Mouse (Mus musculus) forebrain, postnatal 0 days (tissue): ENCODE measurements around the gene Anxa3. TPM values are rescaled to one million over a fixed set of nuclear protein-coding genes. Genes with fewer than 3 reads are reported as not detected.
A peak's percentile ranks its signal among the peaks of the same experiment; 100 is the strongest.

Source experiments
- ATAC-seq: fragments of 200-750 bp; cut with Nextera tagmentation; 2 replicates; pipeline ENCODE4 v1.8.0; 2017; ENCODE audit warnings: mild to moderate bottlenecking, moderate library complexity
- DNase-seq: peaks from one replicate; pipeline ENCODE4 v3.0.0-alpha.2; 2015
- H3K27ac ChIP-seq: fragments of 300-500 bp; sonication (generic); 2 replicates; pipeline ENCODE4 v1.5.1; 2014; ENCODE audit warnings: low read depth, mild to moderate bottlenecking, antibody characterized with exemption, low read length, moderate library complexity, mixed read lengths
- H3K27me3 ChIP-seq: fragments of 300-500 bp; sonication (generic); 2 replicates; pipeline ENCODE4 v1.6.1; 2014; ENCODE audit warnings: mild to moderate bottlenecking, low read length, mixed read lengths; ENCODE audit not compliant: insufficient read depth
- H3K36me3 ChIP-seq: fragments of 300-500 bp; sonication (generic); 2 replicates; pipeline ENCODE4 v1.6.1; 2014; ENCODE audit warnings: mild to moderate bottlenecking, moderate library complexity; ENCODE audit not compliant: insufficient read depth
- H3K4me1 ChIP-seq: fragments of 300-500 bp; sonication (generic); 2 replicates; pipeline ENCODE4 v1.6.1; 2014; ENCODE audit warnings: antibody characterized with exemption; ENCODE audit not compliant: insufficient read depth
- H3K4me2 ChIP-seq: fragments of 300-500 bp; sonication (generic); 2 replicates; pipeline ENCODE4 v1.6.1; 2014; ENCODE audit warnings: low read depth, mild to moderate bottlenecking, moderate library complexity
- H3K4me3 ChIP-seq: fragments of 300-500 bp; sonication (generic); 2 replicates; pipeline ENCODE4 v1.5.1; 2014; ENCODE audit warnings: low read depth, low read length, mixed read lengths
- H3K9ac ChIP-seq: fragments of 300-500 bp; sonication (generic); 2 replicates; pipeline ENCODE4 v1.6.1; 2014; ENCODE audit warnings: mild to moderate bottlenecking
- H3K9me3 ChIP-seq: fragments of 300-500 bp; sonication (generic); 2 replicates; pipeline ENCODE4 v1.6.1; 2016; ENCODE audit warnings: low read length
- CTCF ChIP-seq: sonication (generic); IDR thresholded peaks from 2 replicates; pipeline ENCODE4 v1.5.1; 2016; ENCODE audit warnings: antibody characterized with exemption, control low read depth, low read depth
- WGBS: fragments of 180-500 bp; shearing (Covaris S2); extraction: QIAGEN DNeasy Blood & Tissue Kit; methylation state at CpG from one replicate; pipeline ENCODE4 v1.1.7; 2014; 5-methylcytosine and 5-hydroxymethylcytosine counted together
- polyA plus RNA-seq: library from polyadenylated mRNA; unstranded; fragments of >200 nt; fragmentation: Nextera tagmentation; extraction: Ambion mirVana; gene quantifications from 2 replicates; pipeline ENCODE4 v1.2.1, GENCODE M21; 2015
- total RNA-seq: library from RNA; depleted of rRNA; stranded (reverse); fragments of >200 nt; gene quantifications from 2 replicates; pipeline ENCODE4 v1.2.3, GENCODE M21; 2014; rRNA removed

The Anxa3 gene
- total RNA-seq (25.9 and 31.7 TPM in 2 replicates), polyA plus RNA-seq (13.5 and 18.0 TPM in 2 replicates)

GRCm38 (mm10) chr5:96792936-96793718 lies at the start of gene Anxa3:
Gene Anxa3, plus strand, starts transcription at chr5:96793339.
- Histone ChIP-seq H3K27ac (no peak within 1 kb of the TSS), H3K4me3 (peak within 1 kb of the TSS; percentile 29), H3K4me1 (no peaks in the 10 kb centered on the region), H3K9ac (peak within 1 kb of the TSS; percentile 33; the same call in 1 of the 2 replicates), H3K4me2 (peak within 1 kb of the TSS; percentile 60), H3K9me3 (no peaks in the 10 kb centered on the region), H3K27me3 (no peaks in the 10 kb centered on the region; the same call in 1 of the 2 replicates), H3K36me3 (no peaks in the 10 kb centered on the region)
- 13% methylated on average over 24 of the region's 26 CpGs for WGBS
- DNase-seq = no peak
- no peak for TF ChIP-seq CTCF
- peak; percentile 44 for ATAC-seq

- WGBS = 45% methylated on average over 8 of the region's 8 CpGs
- H3K4me2 ChIP-seq = no peak overlapping the region
- H3K9ac ChIP-seq = no peak overlapping the region
- no peaks in the 10 kb centered on the region for H3K4me1 ChIP-seq
- H3K9me3 ChIP-seq = no peaks in the 10 kb centered on the region
- H3K27ac ChIP-seq = no peak overlapping the region
- no peak for ATAC-seq
- TF ChIP-seq CTCF = no peak
- no peaks in the 10 kb centered on the region for H3K27me3 ChIP-seq
- DNase-seq = no peak
- no peak overlapping the region for H3K4me3 ChIP-seq
- H3K36me3 ChIP-seq = no peaks in the 10 kb centered on the region
Observed at GRCm38 (mm10) chr5:96747195-96747984, 45.7 kb upstream of the Anxa3 start.

- H3K4me2 ChIP-seq = no peak overlapping the region
- H3K27me3 ChIP-seq = no peaks in the 10 kb centered on the region
- H3K9ac ChIP-seq = no peak overlapping the region
- no peak overlapping the region for H3K27ac ChIP-seq
- H3K4me1 ChIP-seq = no peaks in the 10 kb centered on the region
- no peaks in the 10 kb centered on the region for H3K9me3 ChIP-seq
- H3K36me3 ChIP-seq = no peaks in the 10 kb centered on the region
- no peak overlapping the region for H3K4me3 ChIP-seq
- ATAC-seq (no peak), DNase-seq (no peak)
- 92% methylated on average over 7 of the region's 7 CpGs for WGBS
- no peak for TF ChIP-seq CTCF
Observed at GRCm38 (mm10) chr5:96757615-96758014, 35.5 kb upstream of the Anxa3 start.

- DNase-seq (no peak), ATAC-seq (no peak)
- Histone ChIP-seq H3K27me3 (no peaks in the 10 kb centered on the region), H3K4me2 (no peak overlapping the region), H3K4me3 (no peak overlapping the region), H3K27ac (no peak overlapping the region), H3K4me1 (no peaks in the 10 kb centered on the region), H3K9ac (no peak overlapping the region), H3K9me3 (no peaks in the 10 kb centered on the region), H3K36me3 (no peaks in the 10 kb centered on the region)
- TF ChIP-seq CTCF = no peak
- WGBS = 95% methylated on average over 1 of the region's 1 CpGs
Observed at GRCm38 (mm10) chr5:96762021-96762420, 31.1 kb upstream of the Anxa3 start.

- no peak overlapping the region for H3K4me3 ChIP-seq
- no peaks in the 10 kb centered on the region for H3K36me3 ChIP-seq
- WGBS = 43% methylated on average over 10 of the region's 10 CpGs
- H3K9ac ChIP-seq = no peak overlapping the region
- ATAC-seq = peak; percentile 84
- H3K4me1 ChIP-seq = no peaks in the 10 kb centered on the region
- DNase-seq = peak; percentile 92
- no peaks in the 10 kb centered on the region for H3K9me3 ChIP-seq
- H3K27ac ChIP-seq = no peak overlapping the region
- no peaks in the 10 kb centered on the region for H3K27me3 ChIP-seq
- H3K4me2 ChIP-seq = no peak overlapping the region
- peak; percentile 93 for TF ChIP-seq CTCF
Observed at GRCm38 (mm10) chr5:96768846-96769471, 24.2 kb upstream of the Anxa3 start.

GRCm38 (mm10) chr5:96783506-96784288 lies 9.4 kb upstream of the Anxa3 start:
- Histone ChIP-seq H3K4me3 (no peak overlapping the region), H3K36me3 (no peaks in the 10 kb centered on the region), H3K4me2 (no peak overlapping the region), H3K9ac (no peak overlapping the region), H3K27me3 (no peaks in the 10 kb centered on the region), H3K4me1 (no peaks in the 10 kb centered on the region), H3K9me3 (no peaks in the 10 kb centered on the region), H3K27ac (no peak overlapping the region)
- DNase-seq (no peak), ATAC-seq (no peak; the same call in 1 of the 2 replicates)
- WGBS = 80% methylated on average over 14 of the region's 14 CpGs
- TF ChIP-seq CTCF = no peak
